Mouse (Mus musculus): ENCODE measurements around the gene Arhgef17.

Arhgef17 gene

DNA sequence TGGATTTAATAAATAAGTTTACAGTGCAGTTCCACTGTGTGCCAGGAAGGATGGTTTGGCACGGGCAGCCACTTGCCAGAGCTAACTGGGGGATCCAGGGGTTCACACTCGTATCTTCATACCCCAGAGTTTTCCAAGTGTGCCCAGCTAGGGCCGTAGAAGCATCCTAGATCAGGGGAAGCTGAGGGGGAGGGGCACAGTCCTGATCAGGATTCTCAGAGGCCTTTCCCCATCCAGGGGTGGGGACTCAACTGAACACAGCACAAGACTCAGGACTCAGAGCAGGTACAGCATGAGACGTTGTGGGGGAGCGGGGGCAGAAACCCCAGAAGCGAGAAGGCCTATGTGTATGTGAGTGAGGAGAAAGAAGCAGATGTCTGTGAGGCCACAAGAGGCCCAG, 14.2 kb downstream of the Arhgef17 start:
- H3K4me3 ChIP-seq (replicated peaks; ENCODE audit: low read length), result peak overlapping the region; percentile 57
- no peaks in the 10 kb centered on the region for H3K9me3 ChIP-seq (ENCODE audit: low read length)
- no peak for TF ChIP-seq NANOG (IDR thresholded peaks at IDR 0.05; ENCODE audit: borderline replicate concordance, low read length)
- no peak for TF ChIP-seq POU5F1 (IDR thresholded peaks at IDR 0.05; ENCODE audit: borderline replicate concordance, low read length)
- no peak for TF ChIP-seq CTCF (conservative IDR thresholded peaks at IDR 0.05; ENCODE audit: low read length)
- peaks cover 51% of the 10 kb centered on the region for H3K36me3 ChIP-seq (ENCODE audit: insufficient read depth, low read length)
- peaks cover 60% of the 10 kb centered on the region for H3K4me1 ChIP-seq (replicated peaks; ENCODE audit: low read depth, low read length)
- H3K27me3 ChIP-seq (ENCODE audit: insufficient read depth, low read length), result no peaks in the 10 kb centered on the region

DNA sequence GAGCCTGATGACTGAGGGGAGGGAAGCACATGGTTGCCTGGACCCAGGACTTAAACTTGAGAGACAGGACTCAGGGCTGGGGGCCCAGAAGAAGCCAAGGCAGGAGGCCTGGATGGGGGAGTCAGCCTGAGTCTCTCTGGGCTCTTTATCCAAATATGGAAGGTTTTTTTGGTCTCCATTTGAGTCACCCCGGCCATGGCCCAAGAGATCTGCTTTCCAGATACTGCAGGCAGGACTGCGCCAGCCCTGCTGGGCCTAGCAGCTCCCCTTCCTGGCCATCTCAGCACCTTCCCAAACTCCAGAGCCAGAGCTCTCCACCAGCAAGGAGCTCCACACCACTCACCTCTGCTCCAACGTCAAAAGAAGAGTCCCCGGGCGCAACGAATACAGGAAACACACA, 15.4 kb downstream of the Arhgef17 start:
- TF ChIP-seq CTCF (conservative IDR thresholded peaks at IDR 0.05; ENCODE audit: low read length) (no peak), POU5F1 (IDR thresholded peaks at IDR 0.05; ENCODE audit: borderline replicate concordance, low read length) (no peak), NANOG (IDR thresholded peaks at IDR 0.05; ENCODE audit: borderline replicate concordance, low read length) (no peak)
- Histone ChIP-seq H3K27me3 (ENCODE audit: insufficient read depth, low read length) (no peaks in the 10 kb centered on the region), H3K36me3 (ENCODE audit: insufficient read depth, low read length) (peaks cover 39% of the 10 kb centered on the region), H3K4me1 (replicated peaks; ENCODE audit: low read depth, low read length) (peaks cover 68% of the 10 kb centered on the region), H3K4me3 (replicated peaks; ENCODE audit: low read length) (no peak overlapping the region), H3K9me3 (ENCODE audit: low read length) (no peaks in the 10 kb centered on the region)

DNA sequence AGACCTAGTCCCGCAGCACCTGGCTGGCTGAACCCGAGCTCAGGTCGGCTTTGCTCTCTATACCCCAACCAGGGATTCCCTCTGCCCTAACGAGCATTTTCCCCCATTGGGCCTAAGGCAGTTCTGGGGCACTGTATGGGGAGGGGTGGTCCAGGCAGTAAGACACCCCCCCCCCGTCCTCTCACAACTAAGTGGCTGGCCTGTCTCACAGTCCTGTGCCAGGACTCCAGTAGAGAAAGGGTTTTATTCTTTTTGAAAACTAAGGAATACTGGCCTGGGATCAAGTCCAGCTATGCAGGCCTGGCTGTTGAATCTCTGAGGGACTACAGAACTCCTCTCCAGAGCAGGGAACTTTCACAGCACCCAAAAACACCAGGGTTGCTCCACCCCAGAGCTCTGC, 16.7 kb downstream of the Arhgef17 start:
- no peaks in the 10 kb centered on the region for H3K9me3 ChIP-seq (ENCODE audit: low read length)
- H3K4me1 ChIP-seq (replicated peaks; ENCODE audit: low read depth, low read length), result peaks cover 71% of the 10 kb centered on the region
- H3K36me3 ChIP-seq (ENCODE audit: insufficient read depth, low read length), result peaks cover 33% of the 10 kb centered on the region
- no peak for TF ChIP-seq POU5F1 (IDR thresholded peaks at IDR 0.05; ENCODE audit: borderline replicate concordance, low read length)
- TF ChIP-seq NANOG (IDR thresholded peaks at IDR 0.05; ENCODE audit: borderline replicate concordance, low read length), result no peak
- TF ChIP-seq CTCF (conservative IDR thresholded peaks at IDR 0.05; ENCODE audit: low read length), result no peak
- no peaks in the 10 kb centered on the region for H3K27me3 ChIP-seq (ENCODE audit: insufficient read depth, low read length)
- no peak overlapping the region for H3K4me3 ChIP-seq (replicated peaks; ENCODE audit: low read length)

DNA sequence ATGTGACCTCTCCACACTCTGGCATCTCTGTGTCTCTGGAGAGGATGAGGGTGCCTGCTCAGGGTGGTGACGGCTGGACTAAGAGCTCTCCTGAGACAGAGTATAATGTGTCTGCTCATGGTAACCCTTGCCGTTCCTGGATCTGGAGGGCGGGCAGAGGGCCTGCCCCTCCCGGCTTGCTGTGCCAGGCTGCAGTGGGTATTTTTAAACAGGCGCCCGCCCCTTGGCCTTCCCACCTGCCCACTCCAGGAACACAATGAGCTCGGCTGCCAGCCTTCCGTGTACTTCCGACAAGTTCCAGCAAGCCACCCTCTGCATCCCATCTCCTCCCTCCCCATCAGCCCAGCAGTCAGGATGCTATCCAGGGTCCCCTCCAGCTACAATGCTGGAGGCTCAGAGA, 20.1 kb downstream of the Arhgef17 start:
- Histone ChIP-seq H3K36me3 (ENCODE audit: insufficient read depth, low read length) (peaks cover 30% of the 10 kb centered on the region), H3K27me3 (ENCODE audit: insufficient read depth, low read length) (no peaks in the 10 kb centered on the region), H3K4me3 (replicated peaks; ENCODE audit: low read length) (0 out of 2 replicates have a peak overlapping the region, but pooled peaks have one; percentile 8), H3K4me1 (replicated peaks; ENCODE audit: low read depth, low read length) (peaks cover 59% of the 10 kb centered on the region), H3K9me3 (ENCODE audit: low read length) (no peaks in the 10 kb centered on the region)
- TF ChIP-seq CTCF (conservative IDR thresholded peaks at IDR 0.05; ENCODE audit: low read length), result no peak
- no peak for TF ChIP-seq NANOG (IDR thresholded peaks at IDR 0.05; ENCODE audit: borderline replicate concordance, low read length)
- TF ChIP-seq POU5F1 (IDR thresholded peaks at IDR 0.05; ENCODE audit: borderline replicate concordance, low read length), result no peak

DNA sequence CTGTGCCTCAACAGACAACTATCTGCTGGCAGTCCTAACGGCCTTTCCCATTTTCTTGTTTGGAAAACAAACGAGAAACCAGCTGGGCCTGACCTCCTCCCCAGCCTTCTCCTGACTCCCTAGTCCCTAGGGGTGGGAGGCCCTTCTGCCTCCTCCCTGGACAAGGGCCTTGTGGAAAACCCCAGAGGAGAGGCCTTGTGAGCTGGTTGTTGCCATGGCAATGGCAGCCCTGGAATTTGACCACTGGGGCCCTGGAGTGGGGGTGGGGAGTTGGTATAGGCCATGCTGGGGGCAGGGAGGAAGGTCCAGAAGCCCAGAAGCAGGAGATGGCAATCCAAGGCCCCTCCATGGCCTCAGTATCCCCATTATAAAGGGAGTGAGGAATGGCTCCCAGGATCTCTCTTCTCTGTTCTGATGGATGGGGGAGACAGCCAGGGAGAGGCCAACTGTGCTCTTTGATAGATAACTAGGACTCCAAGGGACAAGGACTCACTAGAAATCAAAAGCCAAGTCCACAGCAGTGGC, 20.6 kb downstream of the Arhgef17 start:
- Histone ChIP-seq H3K4me1 (replicated peaks; ENCODE audit: low read depth, low read length) (peaks cover 55% of the 10 kb centered on the region), H3K9me3 (ENCODE audit: low read length) (no peaks in the 10 kb centered on the region), H3K4me3 (replicated peaks; ENCODE audit: low read length) (no peak overlapping the region), H3K36me3 (ENCODE audit: insufficient read depth, low read length) (peaks cover 25% of the 10 kb centered on the region), H3K27me3 (ENCODE audit: insufficient read depth, low read length) (no peaks in the 10 kb centered on the region)
- TF ChIP-seq NANOG (IDR thresholded peaks at IDR 0.05; ENCODE audit: borderline replicate concordance, low read length) (no peak), POU5F1 (IDR thresholded peaks at IDR 0.05; ENCODE audit: borderline replicate concordance, low read length) (no peak), CTCF (conservative IDR thresholded peaks at IDR 0.05; ENCODE audit: low read length) (no peak)

DNA sequence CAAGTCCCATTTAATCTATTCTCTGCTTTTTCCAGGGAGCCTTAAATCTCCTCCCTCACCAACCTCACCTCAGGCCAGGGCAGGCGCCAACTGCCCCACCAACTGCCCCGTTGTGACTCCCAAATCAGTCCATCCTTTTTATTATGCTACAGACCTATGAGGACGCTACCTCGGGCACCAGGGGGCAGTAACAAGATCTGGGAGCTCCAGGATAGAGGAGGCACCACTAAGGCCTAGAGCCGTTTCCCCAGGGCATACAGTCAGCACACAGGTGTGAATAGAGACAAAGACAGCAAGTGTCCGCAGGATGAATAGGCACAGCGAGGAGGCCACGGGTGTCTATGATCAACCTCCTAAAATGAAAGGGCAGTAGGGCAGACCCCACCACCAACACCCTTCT, 23.3 kb downstream of the Arhgef17 start:
- Histone ChIP-seq H3K4me1 (replicated peaks; ENCODE audit: low read depth, low read length) (peaks cover 40% of the 10 kb centered on the region), H3K36me3 (ENCODE audit: insufficient read depth, low read length) (peaks cover 18% of the 10 kb centered on the region; the same call in 1 of the 2 replicates), H3K4me3 (replicated peaks; ENCODE audit: low read length) (peak overlapping the region; percentile 60), H3K27me3 (ENCODE audit: insufficient read depth, low read length) (no peaks in the 10 kb centered on the region), H3K9me3 (ENCODE audit: low read length) (no peaks in the 10 kb centered on the region)
- TF ChIP-seq CTCF (conservative IDR thresholded peaks at IDR 0.05; ENCODE audit: low read length) (peak; percentile 33; the same call in 1 of the 2 replicates), POU5F1 (IDR thresholded peaks at IDR 0.05; ENCODE audit: borderline replicate concordance, low read length) (no peak)

DNA sequence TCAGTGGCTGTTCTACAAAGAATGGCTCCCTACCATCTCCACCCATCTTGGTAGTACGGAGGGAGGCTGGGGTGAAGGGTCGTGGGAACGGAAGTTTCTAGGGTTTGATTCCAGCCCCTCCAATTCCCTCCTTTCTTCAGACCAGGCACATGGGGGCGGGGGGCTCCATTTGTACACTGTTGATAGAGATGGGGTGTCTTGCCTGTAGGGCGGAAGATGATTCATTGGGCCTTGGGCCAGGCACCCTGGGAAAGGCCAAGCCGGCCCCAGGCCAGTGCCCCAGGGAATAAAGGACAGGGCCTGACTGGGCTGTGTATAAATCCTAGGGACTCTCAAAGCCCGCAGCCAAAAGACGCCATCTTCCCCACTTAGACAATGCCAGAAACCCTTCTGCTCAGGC, 23.8 kb downstream of the Arhgef17 start:
- TF ChIP-seq CTCF (conservative IDR thresholded peaks at IDR 0.05; ENCODE audit: low read length), result no peak
- no peak for TF ChIP-seq POU5F1 (IDR thresholded peaks at IDR 0.05; ENCODE audit: borderline replicate concordance, low read length)
- TF ChIP-seq NANOG (IDR thresholded peaks at IDR 0.05; ENCODE audit: borderline replicate concordance, low read length), result no peak
- Histone ChIP-seq H3K9me3 (ENCODE audit: low read length) (no peaks in the 10 kb centered on the region), H3K36me3 (ENCODE audit: insufficient read depth, low read length) (peaks cover 13% of the 10 kb centered on the region; the same call in 1 of the 2 replicates), H3K27me3 (ENCODE audit: insufficient read depth, low read length) (no peaks in the 10 kb centered on the region), H3K4me1 (replicated peaks; ENCODE audit: low read depth, low read length) (peaks cover 40% of the 10 kb centered on the region), H3K4me3 (replicated peaks; ENCODE audit: low read length) (peak overlapping the region; percentile 60)

DNA sequence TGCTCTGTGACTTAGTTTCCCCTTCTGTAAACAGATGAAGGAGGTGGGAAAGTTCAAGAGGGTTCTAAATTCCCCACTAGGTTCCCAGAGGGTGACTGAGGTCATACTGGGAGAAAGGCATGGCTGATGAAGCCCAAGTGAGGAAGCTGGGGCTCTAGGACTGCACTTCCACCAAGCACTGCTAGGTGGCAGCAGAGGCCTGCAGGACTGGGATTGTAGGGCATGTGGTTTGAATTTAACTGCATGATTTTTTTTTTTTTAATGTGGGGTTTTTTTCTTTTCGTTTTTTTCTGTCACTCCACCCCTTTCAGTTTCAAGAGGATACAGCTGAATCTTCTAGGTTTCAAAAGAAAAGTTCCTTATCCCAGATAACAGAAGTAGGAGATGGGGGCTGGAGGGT, 24.7 kb downstream of the Arhgef17 start:
- H3K27me3 ChIP-seq (ENCODE audit: insufficient read depth, low read length), result no peaks in the 10 kb centered on the region
- H3K9me3 ChIP-seq (ENCODE audit: low read length), result no peaks in the 10 kb centered on the region
- peaks cover 13% of the 10 kb centered on the region; the same call in 1 of the 2 replicates for H3K36me3 ChIP-seq (ENCODE audit: insufficient read depth, low read length)

More for the DNA sequence above, 24.7 kb downstream of the Arhgef17 start:
- H3K4me3 ChIP-seq (replicated peaks; ENCODE audit: low read length), result no peak overlapping the region
- TF ChIP-seq POU5F1 (IDR thresholded peaks at IDR 0.05; ENCODE audit: borderline replicate concordance, low read length) (no peak), NANOG (IDR thresholded peaks at IDR 0.05; ENCODE audit: borderline replicate concordance, low read length) (no peak), CTCF (conservative IDR thresholded peaks at IDR 0.05; ENCODE audit: low read length) (peak; percentile 99)
- H3K4me1 ChIP-seq (replicated peaks; ENCODE audit: low read depth, low read length), result peaks cover 35% of the 10 kb centered on the region

All from E14TG2a.4 (cell line).